Mouse (Mus musculus) embryonic facial prominence, embryonic 11.5 days (tissue): ENCODE measurements around the gene Cflar. TPM values are rescaled to one million over a fixed set of nuclear protein-coding genes. Genes with fewer than 3 reads are reported as not detected.

Experiments
- ATAC-seq: fragments of 200-750 bp; cut with Nextera tagmentation; replicated peaks from 2 replicates; pipeline ENCODE4 v1.8.0; 2017; ENCODE audit warnings: low read depth; ENCODE audit not compliant: insufficient number of reproducible peaks, low FRiP score, low TSS enrichment
- DNase-seq: peaks from one replicate; pipeline ENCODE4 v3.0.0-alpha.2; 2015; ENCODE audit warnings: low spot score
- H3K27ac ChIP-seq: fragments of 300-500 bp; sonication (generic); replicated peaks from 2 replicates; pipeline ENCODE4 v1.5.1; 2014; ENCODE audit warnings: mild to moderate bottlenecking, low read depth, low read length, control low read depth
- H3K27me3 ChIP-seq: fragments of 300-500 bp; sonication (generic); 2 replicates; pipeline ENCODE4 v1.6.1; 2014; ENCODE audit warnings: mild to moderate bottlenecking, low read length, moderate library complexity, mixed read lengths; ENCODE audit not compliant: control insufficient read depth, insufficient read depth
- H3K36me3 ChIP-seq: fragments of 300-500 bp; sonication (generic); replicated peaks from 2 replicates; pipeline ENCODE4 v1.6.1; 2014; ENCODE audit warnings: low read depth, mild to moderate bottlenecking, low read length, moderate library complexity, mixed read lengths; ENCODE audit not compliant: control insufficient read depth, insufficient read depth
- H3K4me1 ChIP-seq: fragments of 300-500 bp; sonication (generic); 2 replicates; pipeline ENCODE4 v1.6.1; 2014; ENCODE audit warnings: low read length, mixed read lengths; ENCODE audit not compliant: control insufficient read depth, insufficient read depth
- H3K4me2 ChIP-seq: fragments of 300-500 bp; sonication (generic); 2 replicates; pipeline ENCODE4 v1.6.1; 2014; ENCODE audit warnings: low read depth, mild to moderate bottlenecking, control low read depth, low read length, moderate library complexity
- H3K4me3 ChIP-seq: fragments of 300-500 bp; sonication (generic); 2 replicates; pipeline ENCODE4 v1.5.1; 2014; ENCODE audit warnings: low read depth, low read length, control low read depth
- H3K9ac ChIP-seq: fragments of 300-500 bp; sonication (generic); replicated peaks from 2 replicates; pipeline ENCODE4 v1.6.1; 2014; ENCODE audit warnings: mild to moderate bottlenecking, control low read depth, low read length
- H3K9me3 ChIP-seq: fragments of 300-500 bp; sonication (generic); replicated peaks from 2 replicates; pipeline ENCODE4 v1.6.1; 2016; ENCODE audit warnings: mild to moderate bottlenecking, low read length, inconsistent platforms, mixed read lengths; ENCODE audit not compliant: control insufficient read depth
- WGBS: fragments of 180-500 bp; shearing (Covaris S2); extraction: QIAGEN DNeasy Blood & Tissue Kit; methylation state at CpG from one replicate; pipeline ENCODE4 v1.1.7; 2014; 5-methylcytosine and 5-hydroxymethylcytosine counted together
- polyA plus RNA-seq: library from polyadenylated mRNA; unstranded; fragments of >200 nt; fragmentation: Nextera tagmentation; extraction: Ambion mirVana; gene quantifications from 2 replicates; pipeline ENCODE4 v1.2.1, GENCODE M21; 2014

The Cflar gene
- polyA plus RNA-seq, 1 experiment from 2014 or later: 24.1 TPM

- H3K9ac ChIP-seq: no peak overlapping the region
- no peak overlapping the region for H3K4me2 ChIP-seq
- ATAC-seq (no peak), DNase-seq (no peak)
- no peaks in the 10 kb centered on the region for H3K36me3 ChIP-seq
- H3K4me3 ChIP-seq: no peak overlapping the region
- H3K27me3 ChIP-seq: no peaks in the 10 kb centered on the region
- H3K4me1 ChIP-seq: no peaks in the 10 kb centered on the region
- H3K27ac ChIP-seq: no peak overlapping the region
- no peaks in the 10 kb centered on the region for H3K9me3 ChIP-seq
- 81% methylated on average over 1 of the region's 1 CpGs for WGBS
Measured at GRCm38 (mm10) chr1:58727019-58727746, 15.9 kb downstream of the Cflar start.

- Histone ChIP-seq H3K9ac (no peak overlapping the region), H3K4me1 (no peaks in the 10 kb centered on the region), H3K4me2 (no peak overlapping the region), H3K27ac (no peak overlapping the region), H3K36me3 (no peaks in the 10 kb centered on the region), H3K9me3 (no peaks in the 10 kb centered on the region), H3K4me3 (no peak overlapping the region), H3K27me3 (no peaks in the 10 kb centered on the region)
- no peak for ATAC-seq
- 87% methylated on average over 10 of the region's 10 CpGs for WGBS
- no peak for DNase-seq
Measured at GRCm38 (mm10) chr1:58727747-58728589, 16.7 kb downstream of the Cflar start.

GRCm38 (mm10) chr1:58728590-58728868, 17.2 kb downstream of the Cflar start:
- H3K9me3 ChIP-seq: no peaks in the 10 kb centered on the region
- H3K27me3 ChIP-seq: no peaks in the 10 kb centered on the region
- ATAC-seq (no peak), DNase-seq (no peak)
- no peak overlapping the region for H3K9ac ChIP-seq
- no peak overlapping the region for H3K27ac ChIP-seq
- no peaks in the 10 kb centered on the region for H3K36me3 ChIP-seq
- no peaks in the 10 kb centered on the region for H3K4me1 ChIP-seq
- H3K4me2 ChIP-seq: no peak overlapping the region
- H3K4me3 ChIP-seq: no peak overlapping the region
- 86% methylated on average over 3 of the region's 3 CpGs for WGBS

GRCm38 (mm10) chr1:58733636-58734035, 22.3 kb downstream of the Cflar start:
- no peak for ATAC-seq
- H3K36me3 ChIP-seq: no peaks in the 10 kb centered on the region; the same call in 1 of the 2 replicates
- no peak for DNase-seq
- no peak overlapping the region for H3K4me2 ChIP-seq
- 99% methylated on average over 2 of the region's 2 CpGs for WGBS
- no peak overlapping the region for H3K9ac ChIP-seq
- H3K9me3 ChIP-seq: no peaks in the 10 kb centered on the region
- H3K27ac ChIP-seq: no peak overlapping the region
- no peak overlapping the region for H3K4me3 ChIP-seq
- H3K4me1 ChIP-seq: no peaks in the 10 kb centered on the region
- H3K27me3 ChIP-seq: no peaks in the 10 kb centered on the region

GRCm38 (mm10) chr1:58734043-58734920, 23.0 kb downstream of the Cflar start:
- Histone ChIP-seq H3K4me1 (no peaks in the 10 kb centered on the region), H3K27ac (no peak overlapping the region), H3K9ac (no peak overlapping the region), H3K4me2 (no peak overlapping the region), H3K36me3 (no peaks in the 10 kb centered on the region; the same call in 1 of the 2 replicates), H3K9me3 (no peaks in the 10 kb centered on the region), H3K4me3 (no peak overlapping the region), H3K27me3 (no peaks in the 10 kb centered on the region)
- 97% methylated on average over 11 of the region's 11 CpGs for WGBS
- DNase-seq (no peak), ATAC-seq (no peak)

GRCm38 (mm10) chr1:58735962-58736361, 24.7 kb downstream of the Cflar start:
- ATAC-seq (no peak), DNase-seq (no peak)
- Histone ChIP-seq H3K36me3 (no peaks in the 10 kb centered on the region; the same call in 1 of the 2 replicates), H3K4me1 (no peaks in the 10 kb centered on the region), H3K27me3 (no peaks in the 10 kb centered on the region), H3K4me3 (no peak overlapping the region), H3K27ac (no peak overlapping the region), H3K4me2 (no peak overlapping the region), H3K9ac (no peak overlapping the region), H3K9me3 (no peaks in the 10 kb centered on the region)
- 92% methylated on average over 7 of the region's 7 CpGs for WGBS

- 96% methylated on average over 22 of the region's 22 CpGs for WGBS
- no peaks in the 10 kb centered on the region; the same call in 1 of the 2 replicates for H3K36me3 ChIP-seq
- no peak for ATAC-seq
Measured at GRCm38 (mm10) chr1:58736968-58737367, 25.7 kb downstream of the Cflar start.

More at GRCm38 (mm10) chr1:58736968-58737367, 25.7 kb downstream of the Cflar start:
- no peak overlapping the region for H3K27ac ChIP-seq
- no peak overlapping the region for H3K9ac ChIP-seq
- no peak for DNase-seq
- no peaks in the 10 kb centered on the region for H3K27me3 ChIP-seq
- no peaks in the 10 kb centered on the region for H3K9me3 ChIP-seq
- no peak overlapping the region for H3K4me2 ChIP-seq
- no peaks in the 10 kb centered on the region for H3K4me1 ChIP-seq
- no peak overlapping the region for H3K4me3 ChIP-seq
